8 mouse cellular contexts compared by ENCODE assay signal in genomic region chr12:109528263-109528545, GRCm38 (mm10).
DNase-seq lines count a peak whose midpoint lies in the region; ATAC-seq and TF ChIP-seq lines count a peak whose summit lies in the region.

No protein-coding gene starts in this region.

- 0 out of 2 replicates have a peak overlapping the region, but pooled peaks have one; percentile 18 for H3K9ac ChIP-seq in heart, embryonic 14.5 days (ENCODE audit: low read length)
- H3K9ac ChIP-seq in embryonic facial prominence, embryonic 12.5 days: no peak overlapping the region
- no peak overlapping the region for H3K9ac ChIP-seq in hindbrain, postnatal 0 days (replicated peaks; ENCODE audit: low read length)

- H3K4me3 ChIP-seq in heart, embryonic 14.5 days (ENCODE audit: control insufficient read depth in 1 of 2, insufficient read depth in 1 of 2, low read depth in 1 of 2, low read length in 2 of 2): peak overlapping the region; percentile 33 to 37
- peak overlapping the region; percentile 22 for H3K4me3 ChIP-seq in embryonic facial prominence, embryonic 12.5 days
- peak overlapping the region; percentile 25 for H3K4me3 ChIP-seq in hindbrain, postnatal 0 days (ENCODE audit: low read length)

- peaks cover 10% of the 10 kb centered on the region in 2 experiments; a peak in 3 of 4 replicates for H3K4me1 ChIP-seq in heart, embryonic 14.5 days (ENCODE audit: control insufficient read depth in 2 of 2, insufficient read depth in 2 of 2, low read length in 2 of 2)
- H3K4me1 ChIP-seq in embryonic facial prominence, embryonic 12.5 days: peaks cover 15% of the 10 kb centered on the region; the same call in 1 of the 2 replicates
- H3K4me1 ChIP-seq in hindbrain, postnatal 0 days (ENCODE audit: insufficient read depth, low read length): 0 out of 2 replicates have a peak, but pooled peaks cover 7% of the 10 kb centered on the region

- peaks cover 37% of the 10 kb centered on the region for H3K9me3 ChIP-seq in heart, embryonic 14.5 days (ENCODE audit: control insufficient read depth, low read length)
- peaks cover 47% of the 10 kb centered on the region for H3K9me3 ChIP-seq in embryonic facial prominence, embryonic 12.5 days
- H3K9me3 ChIP-seq in hindbrain, postnatal 0 days (ENCODE audit: low read length): peaks cover 4% of the 10 kb centered on the region; the same call in 1 of the 2 replicates

- peak overlapping the region; percentile 59 for H3K4me2 ChIP-seq in heart, embryonic 14.5 days (ENCODE audit: low read length)
- peak overlapping the region; percentile 45 for H3K4me2 ChIP-seq in embryonic facial prominence, embryonic 12.5 days (replicated peaks)
- peak overlapping the region; percentile 57 for H3K4me2 ChIP-seq in hindbrain, postnatal 0 days (ENCODE audit: low read depth, low read length)

- no peak for DNase-seq in heart, adult 9 months (ENCODE audit: low spot score in 2 of 2)
- peak; percentile 38 for DNase-seq in hindbrain, postnatal 0 days (ENCODE audit: low spot score)
- peak; percentile 9 for DNase-seq in lung, postnatal 36 days
- no peak for DNase-seq in layer of hippocampus, adult 8-10 months (ENCODE audit: low spot score in 2 of 2)
- DNase-seq in spleen, adult 12 weeks (ENCODE audit: low spot score): no peak
- no peak for DNase-seq in layer of hippocampus, postnatal 14 days (ENCODE audit: low spot score in 2 of 2)

- no peak for TF ChIP-seq CTCF in hindbrain, postnatal 0 days (IDR thresholded peaks at IDR 0.05; ENCODE audit: low read depth)

- H3K27me3 ChIP-seq in heart, embryonic 14.5 days (ENCODE audit: control insufficient read depth, insufficient read depth, low read length): peaks cover 3% of the 10 kb centered on the region; the same call in 1 of the 2 replicates
- H3K27me3 ChIP-seq in embryonic facial prominence, embryonic 12.5 days: no peaks in the 10 kb centered on the region
- H3K27me3 ChIP-seq in hindbrain, postnatal 0 days (ENCODE audit: insufficient read depth, low read length): no peaks in the 10 kb centered on the region

- no peaks in the 10 kb centered on the region for H3K36me3 ChIP-seq in heart, embryonic 14.5 days (ENCODE audit: control insufficient read depth, insufficient read depth, low read length)
- no peaks in the 10 kb centered on the region for H3K36me3 ChIP-seq in embryonic facial prominence, embryonic 12.5 days
- no peaks in the 10 kb centered on the region for H3K36me3 ChIP-seq in hindbrain, postnatal 0 days (ENCODE audit: insufficient read depth, low read length)

- no peak for ATAC-seq in heart, embryonic 14.5 days (ENCODE audit: insufficient number of reproducible peaks, insufficient read depth, low FRiP score, low read depth)
- ATAC-seq in embryonic facial prominence, embryonic 12.5 days (ENCODE audit: insufficient number of reproducible peaks, insufficient read depth, low FRiP score, low TSS enrichment): no peak
- no peak for ATAC-seq in hindbrain, postnatal 0 days

- WGBS in heart, embryonic 14.5 days: 57% methylated on average over 27 of the region's 27 CpGs
- 41% methylated on average over 27 of the region's 27 CpGs for WGBS in embryonic facial prominence, embryonic 12.5 days
- WGBS in hindbrain, postnatal 0 days: 49% methylated on average over 27 of the region's 27 CpGs

- H3K27ac ChIP-seq in heart, embryonic 14.5 days (replicated peaks in 1 of 2; ENCODE audit: control insufficient read depth in 1 of 2, insufficient read depth in 1 of 2, low read depth in 2 of 2, low read length in 2 of 2): no peak overlapping the region
- H3K27ac ChIP-seq in embryonic facial prominence, embryonic 12.5 days: no peak overlapping the region
- H3K27ac ChIP-seq in hindbrain, postnatal 0 days: no peak overlapping the region

Comparison
In these comparisons a context has a peak if more than half of its experiments do, and no peak if none do; other contexts are left out.
1. DNase-seq: peak in hindbrain, postnatal 0 days (single experiment) and lung, postnatal 36 days (single experiment); none in heart, adult 9 months (0 of 2), layer of hippocampus, adult 8-10 months (0 of 2), spleen, adult 12 weeks (single experiment) and layer of hippocampus, postnatal 14 days (0 of 2).
2. Peak in every context shown above with its lines, with median percentiles within 50 percentile points of each other: H3K4me2 ChIP-seq and H3K4me3 ChIP-seq.